Mouse (Mus musculus) common myeloid progenitor, adult 5-6 weeks (primary cell): Measurements from ENCODE around the gene Npffr2. TPM values are rescaled to one million over a fixed set of nuclear protein-coding genes. Genes with fewer than 3 reads are reported as not detected.
"Not testable (repeated sequence)": the region's sequence is repeated elsewhere in the genome, so short reads cannot be mapped to it uniquely, and the experiment has no call there.

ENCODE experiments used
- ATAC-seq: replicated peaks from 2 replicates; pipeline ENCODE4 v1.8.0; 2016; ENCODE audit warnings: low read depth, mild to moderate bottlenecking, moderate TSS enrichment, inconsistent platforms; ENCODE audit not compliant: poor library complexity, severe bottlenecking
- total RNA-seq: library from RNA; stranded (forward); fragments of 200-1000, 187-1606 nt; gene quantifications from 2 replicates; pipeline ENCODE4 v1.2.3, GENCODE M21; 2017

Npffr2 gene
- total RNA-seq = not detected in 2 replicates

DNA sequence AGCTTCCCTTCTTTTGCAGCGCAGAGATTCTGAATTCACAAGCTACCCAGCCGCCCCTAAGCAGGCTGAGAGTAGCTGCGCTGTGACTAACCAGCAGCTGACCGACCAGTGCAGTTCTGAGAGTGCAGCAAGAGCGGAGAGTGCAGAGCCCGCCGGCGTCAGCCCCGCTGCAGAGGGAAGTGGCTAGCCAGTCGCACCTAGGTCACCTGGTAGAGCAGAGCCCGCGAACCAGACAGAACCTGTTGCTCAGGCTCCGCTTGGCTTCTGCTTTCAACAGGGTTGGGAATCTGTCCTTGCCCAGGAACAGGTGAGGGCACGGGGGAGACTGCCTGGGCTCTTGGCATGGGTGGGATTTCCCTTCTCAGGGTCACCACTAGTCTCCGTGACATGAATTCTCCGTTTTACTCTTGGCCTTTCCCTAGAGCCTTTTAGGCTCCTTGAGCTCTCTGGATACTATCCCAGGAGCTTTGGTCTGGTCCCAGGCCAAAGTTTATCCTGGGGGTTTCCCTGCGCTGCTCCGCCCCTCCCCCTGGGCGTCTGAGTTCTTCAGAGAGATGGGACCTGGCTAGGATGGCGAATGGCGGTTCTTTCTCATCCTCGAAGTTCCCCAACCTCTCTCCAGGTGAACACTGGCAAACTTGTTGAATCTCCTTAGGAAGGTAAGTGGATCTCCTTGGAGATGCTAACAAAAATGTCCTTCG, at the start of gene Npffr2:
TSS of gene Npffr2 (plus strand) at position 552 of the 701 bp plus-strand sequence.
- ATAC-seq = no peak

DNA sequence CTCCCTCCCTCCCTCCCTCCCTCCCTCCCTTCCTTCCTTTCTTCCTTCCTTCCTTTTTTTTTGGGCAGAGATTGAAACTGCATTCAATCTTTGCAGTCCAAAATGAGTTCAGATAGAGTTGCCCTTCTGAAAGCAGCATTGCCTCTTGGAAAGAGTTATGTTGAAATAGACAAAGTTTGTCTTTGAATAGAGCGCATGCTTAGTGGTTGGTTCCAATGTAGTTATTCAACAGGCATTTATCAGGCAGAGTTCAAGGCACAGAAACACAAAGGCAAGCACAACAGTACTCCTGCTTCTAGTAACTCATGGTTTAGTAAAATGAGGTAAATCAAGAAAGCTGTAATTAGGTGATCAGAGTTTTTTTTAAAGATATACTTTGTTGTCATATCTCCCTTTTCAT, 34.7 kb upstream of the Npffr2 start:
- no peak for ATAC-seq

DNA sequence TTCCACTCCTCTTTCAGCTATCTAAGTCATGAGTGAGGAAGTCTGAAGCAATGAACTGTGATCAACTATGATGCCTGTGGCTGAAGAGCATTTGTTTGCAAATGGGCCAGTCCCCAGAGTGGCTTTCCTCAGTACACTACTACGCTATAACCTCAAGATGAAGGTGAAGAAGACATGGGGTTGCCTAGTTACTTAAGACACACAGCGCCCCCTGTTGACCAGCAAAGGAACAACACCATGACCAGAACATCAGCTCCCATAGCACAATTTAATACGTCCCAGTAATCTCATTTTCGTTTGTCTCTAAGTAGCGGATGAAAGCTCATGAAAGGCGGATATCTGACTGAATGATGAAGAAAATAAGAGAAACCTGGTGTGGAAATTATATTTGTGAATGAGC, 27.0 kb upstream of the Npffr2 start:
- ATAC-seq = no peak

DNA sequence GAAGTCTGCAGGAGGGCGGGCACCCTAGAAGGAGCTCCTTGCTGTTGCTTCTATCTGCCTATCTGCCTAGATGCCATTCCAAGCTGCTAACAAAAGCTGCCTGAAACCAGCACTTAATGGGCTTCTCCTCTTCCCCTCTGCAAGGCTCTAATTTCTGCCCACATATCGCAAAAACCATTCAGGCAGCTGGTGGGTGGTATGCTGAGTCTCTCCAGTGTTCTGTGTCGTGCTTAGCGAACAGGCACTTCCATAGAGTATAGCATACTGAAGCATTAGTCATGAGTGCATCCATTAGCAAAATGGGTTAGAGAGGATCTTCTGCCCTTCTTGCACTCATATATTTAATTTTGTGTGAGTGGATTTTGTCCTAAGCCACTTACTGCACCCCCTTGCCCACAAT, 8.6 kb upstream of the Npffr2 start:
- ATAC-seq = no peak

DNA sequence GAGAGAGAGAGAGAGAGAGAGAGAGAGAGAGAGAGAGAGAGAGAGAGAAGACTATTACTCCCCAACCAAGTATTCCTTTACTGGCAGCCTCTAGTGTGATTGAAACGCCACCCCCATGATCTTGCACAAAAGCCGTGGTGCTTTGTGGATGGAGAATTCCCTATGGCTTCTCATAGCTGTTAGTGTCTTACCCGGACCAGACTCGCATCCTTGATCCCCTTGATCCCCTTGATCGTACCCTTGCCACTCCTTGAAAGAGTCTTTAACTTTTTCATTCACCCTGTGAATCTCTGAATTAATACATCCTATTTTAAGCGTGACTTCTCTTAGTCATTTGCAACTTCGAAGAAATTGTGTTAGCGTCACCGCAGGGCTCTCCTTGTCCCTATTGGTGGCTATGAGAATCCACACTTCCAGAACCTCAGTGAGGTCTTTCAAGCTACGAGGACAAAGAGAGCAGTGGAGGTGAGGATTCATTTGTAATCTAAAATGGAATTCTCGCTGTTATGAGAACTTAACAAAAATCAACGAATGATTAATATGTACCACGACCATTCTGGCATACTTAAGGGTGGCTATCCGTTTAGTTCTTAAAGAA, 949 bp upstream of the Npffr2 start:
- ATAC-seq = no peak

DNA sequence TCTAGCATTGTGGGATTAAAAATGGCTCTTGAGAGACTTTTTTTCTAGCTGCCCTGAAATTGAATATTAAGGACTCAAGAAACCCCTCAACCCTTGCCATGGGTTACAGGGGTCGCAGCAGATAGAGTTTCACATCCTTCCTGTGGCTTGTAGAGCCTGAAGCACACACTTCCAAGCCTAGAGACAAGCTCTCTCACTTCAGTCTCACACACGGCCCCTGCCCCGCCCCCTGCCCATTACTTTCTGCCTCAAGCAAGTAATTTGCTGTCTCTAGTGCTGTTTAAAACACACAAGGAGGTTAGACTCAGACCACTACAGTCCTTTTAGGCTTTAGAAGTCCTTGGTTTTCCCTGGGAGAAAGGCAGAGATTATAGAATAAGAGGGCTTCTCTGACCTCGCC, 1.7 kb downstream of the Npffr2 start:
- no peak for ATAC-seq

DNA sequence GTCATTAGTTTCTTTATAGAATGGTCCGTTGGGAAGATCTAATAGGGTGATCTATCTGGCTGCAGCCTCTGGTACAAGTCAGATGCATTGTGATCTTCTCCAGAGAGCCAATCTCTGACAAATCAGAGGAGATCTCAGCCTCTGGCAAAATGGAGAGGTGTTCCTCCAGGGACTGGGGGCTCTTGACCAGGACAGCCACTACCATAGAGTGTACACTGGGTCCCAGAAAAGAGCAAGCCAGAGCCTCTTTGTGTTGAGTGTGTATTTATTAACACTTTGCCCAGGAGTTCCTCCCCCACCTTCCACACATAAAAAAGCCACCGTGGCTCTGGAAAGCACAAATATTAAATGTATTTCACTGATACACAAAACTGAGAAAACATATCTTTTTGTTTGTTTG, 2.2 kb downstream of the Npffr2 start:
- ATAC-seq = no peak

DNA sequence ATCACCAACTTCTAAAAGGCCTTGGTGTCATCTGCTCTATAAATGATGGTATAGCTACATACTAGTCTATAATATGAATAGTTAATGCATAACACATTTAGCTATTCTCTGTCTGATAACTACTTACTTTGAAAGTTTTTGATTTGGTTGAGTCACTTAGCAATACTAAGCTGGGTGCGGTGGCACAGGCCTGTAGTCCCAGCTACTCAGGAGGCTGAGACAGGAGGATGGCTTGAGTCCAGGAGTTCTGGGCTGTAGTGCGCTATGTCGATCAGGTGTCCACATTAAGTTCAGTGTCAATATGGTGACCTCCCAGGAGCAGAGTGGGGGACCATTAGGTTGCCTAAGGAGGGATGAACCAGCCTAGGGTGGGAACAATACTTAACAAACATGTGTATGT, 8.8 kb downstream of the Npffr2 start:
- ATAC-seq = peak; percentile 68; the same call in 1 of the 2 replicates

DNA sequence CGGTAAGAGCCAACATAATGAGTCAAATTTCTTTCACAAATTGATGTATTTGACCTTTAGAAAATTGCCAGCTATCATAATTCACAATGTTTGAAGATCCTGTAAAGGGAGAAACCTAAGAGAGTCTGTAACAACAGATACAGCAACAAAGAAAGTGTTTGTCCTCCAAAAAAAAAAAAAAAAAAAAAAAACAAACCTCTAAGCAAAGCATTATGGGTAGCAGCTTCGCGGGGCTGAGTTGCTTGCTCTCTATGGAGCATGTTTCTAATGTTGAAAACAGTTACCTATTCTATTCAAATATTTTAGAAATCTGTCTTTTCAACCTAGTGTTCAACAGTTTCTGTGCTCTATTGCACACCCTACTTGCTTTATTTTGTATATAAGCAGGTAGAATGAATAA, 15.2 kb downstream of the Npffr2 start:
- no peak for ATAC-seq

DNA sequence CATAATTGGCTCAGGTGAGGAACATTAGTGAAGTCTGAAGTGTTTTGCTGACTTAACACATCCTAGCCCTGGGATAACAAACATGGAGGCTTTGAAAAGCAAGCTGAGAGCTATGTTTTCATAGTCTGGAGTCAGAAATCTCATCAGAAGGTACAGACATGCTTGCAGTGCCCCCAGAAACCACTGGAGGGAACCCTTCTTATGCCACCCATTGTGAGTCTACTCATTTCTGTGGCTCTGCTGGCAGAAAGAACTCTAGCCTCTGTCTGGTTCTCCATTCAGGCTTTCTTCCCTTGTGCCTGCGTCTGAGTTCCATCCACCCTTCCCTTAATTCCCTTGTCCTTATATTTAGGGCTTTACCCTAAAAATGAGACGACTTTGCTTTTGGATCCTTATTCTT, 16.2 kb downstream of the Npffr2 start:
- peak; percentile 90 for ATAC-seq

DNA sequence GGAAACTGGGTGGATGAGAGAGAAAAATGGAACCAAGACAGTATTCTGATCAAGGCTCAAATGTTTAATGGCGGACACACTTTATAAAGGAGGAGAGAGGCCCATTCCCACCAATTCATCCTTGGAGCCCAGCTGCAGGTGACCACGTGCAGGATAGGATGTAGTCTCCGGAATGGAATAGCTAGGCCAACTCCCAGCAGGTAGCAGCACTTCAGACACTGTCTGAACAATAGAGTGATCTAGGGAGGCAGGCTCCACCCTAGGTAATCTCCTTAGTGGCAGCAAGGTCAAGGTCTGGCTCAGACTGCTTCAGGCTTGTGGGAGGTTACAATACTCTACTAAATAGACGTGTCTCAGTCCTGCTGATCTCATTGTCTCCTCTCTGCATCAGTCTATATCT, 31.9 kb downstream of the Npffr2 start:
- not testable (repeated sequence) for ATAC-seq

DNA sequence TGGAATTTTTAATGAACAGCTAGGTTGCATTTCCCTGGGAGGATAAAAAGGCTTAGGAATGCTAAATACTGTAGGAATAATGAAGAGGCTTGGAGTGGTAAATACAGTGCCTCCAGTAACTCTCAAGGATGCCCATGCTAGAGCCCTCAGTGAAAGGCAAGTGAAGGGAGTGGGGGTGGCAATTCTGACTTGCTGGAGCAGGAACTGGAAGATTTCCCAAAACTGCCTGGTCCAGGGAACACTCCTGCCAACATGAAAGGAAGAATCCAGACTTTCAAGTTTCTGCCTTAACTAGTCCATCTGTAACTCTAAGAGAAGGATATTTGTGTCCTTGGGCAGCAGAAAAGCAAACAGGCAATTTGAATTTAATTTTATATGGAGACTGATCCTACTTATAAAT, 34.2 kb downstream of the Npffr2 start:
- no peak for ATAC-seq

DNA sequence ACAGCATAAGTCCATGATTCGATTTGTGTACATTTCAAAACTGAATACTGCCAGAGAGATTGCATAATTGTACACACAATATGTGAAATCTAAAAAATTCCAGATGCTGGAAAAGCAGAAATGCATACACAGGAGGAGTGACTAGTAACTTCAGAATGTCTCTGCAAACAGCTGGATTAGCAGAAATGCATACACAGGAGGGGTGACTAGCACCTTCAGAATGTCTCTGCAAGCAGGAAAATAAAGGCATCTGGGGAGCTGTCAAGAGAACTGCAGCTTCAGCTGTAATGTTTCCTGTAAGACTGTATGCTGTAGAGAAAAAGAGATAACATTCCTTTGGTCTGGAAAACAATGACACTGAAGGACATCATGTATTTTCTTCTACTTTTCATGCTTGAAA, 51.4 kb downstream of the Npffr2 start:
- no peak for ATAC-seq

DNA sequence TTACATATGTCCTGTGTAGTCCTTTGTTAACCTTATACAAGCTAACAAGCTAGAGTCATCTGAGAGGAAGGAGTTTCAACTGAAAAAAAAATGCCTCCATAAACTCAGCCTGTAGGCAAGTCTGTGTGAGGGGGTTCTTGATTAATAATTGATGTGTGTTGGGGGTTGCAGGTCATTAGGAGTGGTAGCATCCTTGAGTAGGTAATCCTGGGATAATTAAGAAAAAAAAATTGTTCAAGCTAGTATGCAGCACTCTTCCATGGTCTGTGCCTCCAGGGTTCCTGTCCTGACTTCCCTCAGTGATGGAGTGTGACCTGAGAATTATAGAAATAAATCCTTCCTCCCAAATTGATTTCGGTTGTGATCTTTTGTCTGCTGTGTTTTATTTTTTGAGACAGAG, 52.0 kb downstream of the Npffr2 start:
- ATAC-seq = no peak

DNA sequence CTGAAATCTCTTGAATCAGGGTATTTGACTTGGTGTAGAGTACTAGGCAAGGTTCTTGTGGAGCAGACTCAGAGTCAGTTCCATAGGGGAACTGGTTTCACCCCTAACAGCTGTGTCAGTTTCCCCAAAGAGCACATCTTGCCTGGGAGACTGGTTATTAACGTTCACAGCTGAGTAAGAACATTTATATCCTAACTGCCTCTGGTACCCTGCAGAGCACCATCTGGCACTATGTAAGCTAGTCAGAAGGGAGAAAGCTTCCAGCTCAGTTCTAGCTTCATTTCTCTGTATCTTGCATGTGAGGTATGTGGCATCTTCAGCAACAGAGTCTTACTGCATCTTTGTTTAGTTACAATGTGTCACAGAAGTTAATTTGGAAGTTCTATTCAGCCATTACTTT, 53.9 kb downstream of the Npffr2 start:
- ATAC-seq = no peak

DNA sequence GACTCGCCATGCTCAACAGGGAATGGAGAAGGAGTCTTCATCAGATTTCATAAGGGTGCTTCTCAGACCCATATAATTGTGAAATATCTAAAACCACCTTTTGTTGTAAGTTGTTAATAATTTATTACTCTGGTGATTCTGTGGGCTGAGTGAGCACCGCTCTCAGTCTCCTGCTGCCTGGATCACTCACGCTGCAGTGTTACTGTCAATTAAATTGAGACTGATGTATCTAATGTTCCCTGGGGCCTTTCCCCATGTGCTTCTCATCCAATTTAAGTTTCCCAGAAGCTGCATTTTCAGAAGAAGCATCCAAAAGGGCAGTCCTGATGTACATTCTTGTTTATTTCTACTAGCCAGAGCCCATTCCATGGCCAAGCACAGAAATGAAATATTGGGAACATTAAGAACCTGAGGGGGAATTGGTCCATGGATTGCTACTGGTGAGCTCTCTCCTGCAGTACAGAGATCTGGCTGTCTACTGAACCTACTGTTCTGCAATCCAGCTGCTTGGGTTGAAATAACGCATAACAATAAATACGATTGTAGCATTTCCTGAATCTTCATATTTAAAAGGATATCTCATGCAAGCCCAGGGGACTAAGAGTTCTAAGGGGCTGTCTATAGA, 54.6 kb downstream of the Npffr2 start:
- no peak for ATAC-seq

DNA sequence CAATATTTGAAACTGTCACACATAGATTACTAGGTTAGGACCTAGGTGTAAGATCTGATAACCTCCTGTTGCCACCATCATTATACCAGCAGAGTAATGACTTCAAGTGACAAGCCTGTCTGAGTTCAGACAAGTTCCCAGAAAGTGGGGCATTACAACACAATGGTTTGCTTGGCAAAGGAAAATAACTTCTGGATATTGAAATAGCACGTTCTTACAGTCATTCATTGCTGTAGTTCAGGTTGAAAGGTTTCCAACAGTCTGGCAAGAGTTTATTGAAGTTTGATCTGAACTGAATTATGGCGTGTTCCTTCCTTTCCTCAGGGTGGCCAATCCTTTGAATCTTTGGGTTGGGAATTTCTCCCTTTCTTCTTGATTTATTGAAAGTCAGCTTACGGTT, 57.8 kb downstream of the Npffr2 start:
- ATAC-seq = no peak

DNA sequence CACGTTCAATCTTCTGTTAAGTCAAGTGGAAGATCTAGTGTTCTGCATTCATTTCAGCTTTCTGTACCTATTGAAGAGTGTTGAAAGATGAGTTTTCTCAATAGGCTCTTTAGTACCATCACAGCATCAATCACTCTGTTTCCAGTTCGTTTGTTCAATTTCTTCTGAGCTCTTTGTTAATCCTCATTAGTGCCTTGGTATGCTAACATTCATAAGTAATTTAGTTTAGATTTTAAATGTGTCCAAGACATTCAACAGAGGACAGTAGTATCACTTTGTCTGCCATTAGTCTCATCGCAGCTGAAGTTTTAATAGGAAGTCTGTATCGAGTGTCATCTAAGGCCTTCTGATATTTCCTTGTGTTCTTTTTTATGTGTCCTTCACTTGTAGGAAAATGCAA, 65.1 kb downstream of the Npffr2 start:
- no peak for ATAC-seq

DNA sequence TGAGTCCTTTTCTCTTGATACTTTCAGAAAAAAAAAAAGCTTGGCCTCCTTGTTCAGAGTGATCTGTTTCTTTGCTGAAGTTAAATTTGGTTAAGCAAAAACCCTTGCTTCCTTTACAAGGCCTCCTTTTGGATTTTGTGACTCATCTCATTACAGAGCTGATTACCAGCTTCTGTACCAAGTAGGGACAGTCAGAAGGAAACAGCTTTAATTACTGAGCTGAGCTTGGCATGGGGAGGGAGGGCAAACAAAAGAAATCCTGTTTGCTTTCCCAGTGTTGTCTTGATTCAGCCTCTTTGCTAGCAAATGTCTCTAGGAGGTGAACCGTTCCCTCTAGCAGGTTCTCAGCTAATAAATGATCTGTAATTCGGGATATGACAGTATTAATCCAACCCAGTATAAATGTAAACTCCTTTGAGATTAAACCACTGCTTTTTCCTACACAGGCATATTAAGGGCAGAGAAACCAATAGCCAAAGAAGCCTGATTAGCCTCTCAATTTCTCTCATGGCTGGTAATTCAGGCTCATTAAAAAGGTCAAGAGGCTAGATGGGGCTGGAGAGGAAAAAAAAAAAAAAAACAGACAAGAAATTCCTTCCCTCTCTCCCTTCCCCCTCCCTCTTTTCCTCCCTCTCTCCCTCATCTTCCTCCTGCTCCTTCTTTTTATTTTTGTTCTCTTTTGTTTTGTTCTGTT, 84.2 kb downstream of the Npffr2 start:
- no peak for ATAC-seq

DNA sequence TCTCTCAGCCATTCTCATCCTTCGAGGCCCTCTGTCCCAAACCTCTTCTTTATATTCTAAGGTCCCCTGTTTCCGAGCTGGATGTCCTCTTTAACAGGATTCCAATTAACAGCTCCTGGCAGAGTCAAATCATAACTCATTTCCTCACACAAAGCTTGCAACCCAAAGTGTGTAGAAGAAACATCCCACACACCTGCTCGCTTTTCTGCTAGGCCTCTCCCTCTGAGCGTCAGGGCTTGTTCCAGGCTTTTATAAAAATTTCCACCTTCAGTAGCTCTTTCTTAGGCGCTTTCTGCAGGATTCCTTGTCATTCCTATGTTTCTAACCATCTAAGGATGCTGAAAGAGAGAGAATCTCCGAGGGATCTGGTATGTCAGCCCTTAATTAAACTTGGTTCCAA, 85.0 kb downstream of the Npffr2 start:
- no peak for ATAC-seq

DNA sequence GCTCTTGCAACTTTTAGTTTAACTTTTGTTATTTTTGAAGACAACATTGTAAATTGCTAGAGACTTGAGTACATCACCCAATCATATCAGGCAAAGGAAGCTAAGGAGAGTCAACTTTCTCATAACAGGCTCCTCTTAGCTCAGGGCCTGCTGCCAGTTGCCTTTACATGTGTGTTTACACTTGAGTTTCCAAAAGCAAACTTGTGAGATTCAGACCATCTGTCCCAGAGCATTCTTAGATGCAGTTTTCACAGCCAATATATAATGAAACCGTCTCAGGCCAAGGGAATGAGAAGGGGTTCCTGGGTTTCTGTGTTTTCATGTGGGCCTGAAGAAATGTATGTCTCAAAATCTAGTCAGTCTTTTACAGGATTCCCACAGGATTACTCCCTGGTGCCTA, 104.4 kb downstream of the Npffr2 start:
- no peak for ATAC-seq
